ENCODE assay signal across 9 mouse cellular contexts in genomic region chr13:34642941-34643875, GRCm38 (mm10). TPM values are rescaled to one million over a fixed set of nuclear protein-coding genes. Genes with fewer than 3 reads are reported as not detected.
DNase-seq lines count a peak whose midpoint lies in the region; ATAC-seq lines count a peak whose summit lies in the region.
"Had no signal": no experiment of that assay in that cellular context is flagged by ENCODE, and none has a peak within 500 bp of the region (broad histone marks: within the 10 kb centered on the region; RNA-seq: fewer than 3 reads in every experiment).

No protein-coding gene starts in this region.

- WGBS in heart, embryonic 12.5 days: 34% methylated on average over 7 of the region's 7 CpGs

- peaks cover 6% of the 10 kb centered on the region for H3K36me3 ChIP-seq in heart, embryonic 12.5 days
- H3K36me3 ChIP-seq: lung, embryonic 15.5 days had no signal

- H3K9ac ChIP-seq in heart, embryonic 12.5 days: no peak overlapping the region
- H3K9ac ChIP-seq: lung, embryonic 15.5 days had no signal

- ATAC-seq in heart, embryonic 12.5 days (ENCODE audit: insufficient number of reproducible peaks, low FRiP score): no peak

- H3K27ac ChIP-seq in heart, embryonic 12.5 days (ENCODE audit: poor library complexity, severe bottlenecking): no peak overlapping the region
- H3K27ac ChIP-seq: lung, embryonic 15.5 days had no signal

- no peak overlapping the region for H3K4me3 ChIP-seq in heart, embryonic 12.5 days
- H3K4me3 ChIP-seq: lung, embryonic 15.5 days had no signal

- intact Hi-C loops in heart, postnatal 10 days (cut with DNase I): loop anchor here (1.0 to 10.0 kb wide), 4 partner anchors 151 to 382 kb away; partner anchors contain the start of gene Eci2
- intact Hi-C loops in left cerebral cortex, postnatal 14 days (cut with DNase I): loop anchor here (1.0 to 10.0 kb wide), 3 partner anchors 152 to 382 kb away; partner anchors contain the start of gene Eci2

- H3K27me3 ChIP-seq in heart, embryonic 12.5 days (replicated peaks): no peaks in the 10 kb centered on the region

- peaks cover 39% of the 10 kb centered on the region for H3K4me1 ChIP-seq in heart, embryonic 12.5 days (replicated peaks)

- no peaks in the 10 kb centered on the region for H3K9me3 ChIP-seq in heart, embryonic 12.5 days (replicated peaks)
- H3K9me3 ChIP-seq: lung, embryonic 15.5 days had no signal

- no peak overlapping the region for H3K4me2 ChIP-seq in heart, embryonic 12.5 days
- H3K4me2 ChIP-seq: lung, embryonic 15.5 days had no signal

- DNase-seq in heart, adult 18-20 months: peak; percentile 38 to 89
- peak; percentile 64 for DNase-seq in ES-CJ7 (ENCODE audit: low read depth, low spot score)
- DNase-seq in cerebellum, postnatal 14 days: peak; percentile 84 to 88
- peak; percentile 58 to 79 for DNase-seq in heart, postnatal 10 days
- peak; percentile 73 to 83 for DNase-seq in left cerebral cortex, postnatal 14 days (ENCODE audit: low spot score in 2 of 2)
- DNase-seq in neural tube, embryonic 10.5 days (ENCODE audit: extremely low spot score, low spot score): peak; percentile 84
- peak; percentile 83 for DNase-seq in testis, postnatal 10 days (ENCODE audit: low spot score)

RNA-seq across cellular contexts. Expression of gene Pxdc1, which starts 10.1 kb away (rescaled TPM):
- 10 to 100 TPM; 13.1 to 16.4 TPM for total RNA-seq in heart, adult 18-20 months (2021)
- 23.8 and 27.1 TPM in 2 replicates for polyA plus RNA-seq in heart, embryonic 12.5 days (2016; fragmentation: Nextera tagmentation; extraction: Ambion mirVana)
- 10 to 100 TPM; 18.2 to 24.3 TPM for total RNA-seq in heart, postnatal 10 days (2021)
- 1 to 10 TPM; 8.0 to 8.3 TPM for total RNA-seq in left cerebral cortex, postnatal 14 days (2021)
